Mouse (Mus musculus) MEL (cell line): ENCODE results near the gene Epb41l1. TPM values are rescaled to one million over a fixed set of nuclear protein-coding genes. Genes with fewer than 3 reads are reported as not detected.

Source experiments
- DNase-seq: peaks from one replicate; pipeline ENCODE4 v3.0.0; 2011; ENCODE audit warnings: low read depth, low spot score
- H3K27ac ChIP-seq: 2 replicates; pipeline ENCODE4 v1.5.1; 2012; ENCODE audit warnings: low read depth, mild to moderate bottlenecking, control low read depth, low read length, moderate library complexity; ENCODE audit not compliant: control insufficient read depth
- H3K27me3 ChIP-seq, 2 experiments: fragments of 150-350 bp in 1 of 2; sonication (generic) in 1 of 2; 2 replicates each; pipeline ENCODE4 v1.6.1; 2012; ENCODE audit warnings: low read length in 2 of 2, mild to moderate bottlenecking in 2 of 2, improper control_type of control experiment in 1 of 2, moderate library complexity in 1 of 2; ENCODE audit not compliant: insufficient read depth in 2 of 2, control insufficient read depth in 1 of 2
- H3K36me3 ChIP-seq, 2 experiments: 2 replicates each; pipeline ENCODE4 v1.6.1; 2012 to 2014; ENCODE audit warnings: low read length in 2 of 2, improper control_type of control experiment in 1 of 2, inconsistent platforms in 1 of 2, mild to moderate bottlenecking in 1 of 2; ENCODE audit not compliant: insufficient read depth in 2 of 2, control insufficient read depth in 1 of 2
- H3K4me1 ChIP-seq, 2 experiments: fragments of 150-350 bp in 1 of 2; sonication (generic) in 1 of 2; 2 replicates each; pipeline ENCODE4 v1.6.1; 2012; ENCODE audit warnings: low read length in 2 of 2, improper control_type of control experiment in 1 of 2, mild to moderate bottlenecking in 1 of 2; ENCODE audit not compliant: insufficient read depth in 2 of 2, control insufficient read depth in 1 of 2
- H3K4me3 ChIP-seq, 2 experiments: fragments of 150-350 bp in 1 of 2; sonication (generic) in 1 of 2; 2 replicates each; pipeline ENCODE4 v1.5.1; 2012; ENCODE audit warnings: low read depth in 2 of 2, low read length in 2 of 2, mild to moderate bottlenecking in 2 of 2, moderate library complexity in 2 of 2, control low read depth in 1 of 2, improper control_type of control experiment in 1 of 2; ENCODE audit not compliant: control insufficient read depth in 1 of 2, insufficient read depth in 1 of 2
- H3K79me2 ChIP-seq: 2 replicates; pipeline ENCODE4 v1.6.1; 2012; ENCODE audit warnings: mild to moderate bottlenecking, low read length, moderate library complexity; ENCODE audit not compliant: control insufficient read depth, poor library complexity, insufficient read depth
- H3K9ac ChIP-seq: 2 replicates; pipeline ENCODE4 v1.6.1; 2012; ENCODE audit warnings: low read depth, mild to moderate bottlenecking, control low read depth, low read length, moderate library complexity; ENCODE audit not compliant: control insufficient read depth, poor library complexity, severe bottlenecking
- H3K9me3 ChIP-seq: fragments of 150-350 bp; sonication (generic); replicated peaks from 2 replicates; pipeline ENCODE4 v1.6.1; 2012; ENCODE audit warnings: mild to moderate bottlenecking, low read length, improper control_type of control experiment, moderate library complexity; ENCODE audit not compliant: insufficient read depth
- CHD1 ChIP-seq: IDR thresholded peaks from 2 replicates; pipeline ENCODE4 v1.6.1; 2012; ENCODE audit warnings: low read depth, mild to moderate bottlenecking, inconsistent platforms, low read length, improper control_type of control experiment
- CTCF ChIP-seq, 3 experiments: IDR thresholded peaks in 2 of 3; conservative IDR thresholded peaks in 1 of 3; 2 replicates each; pipeline ENCODE4 v1.5.1; 2011 to 2012; ENCODE audit warnings: low read length in 3 of 3, low read depth in 2 of 3, mild to moderate bottlenecking in 2 of 3, improper control_type of control experiment in 1 of 3, inconsistent platforms in 1 of 3, mixed read lengths in 1 of 3, moderate library complexity in 1 of 3; ENCODE audit not compliant: control insufficient read depth in 1 of 3, insufficient read depth in 1 of 3, poor library complexity in 1 of 3, severe bottlenecking in 1 of 3
- E2F4 ChIP-seq: IDR thresholded peaks from 2 replicates; pipeline ENCODE4 v1.6.1; 2011; ENCODE audit warnings: low read depth, low read length, improper control_type of control experiment, borderline replicate concordance
- ELF1 ChIP-seq: IDR thresholded peaks from 2 replicates; pipeline ENCODE4 v1.6.1; 2014; ENCODE audit warnings: low read depth, mild to moderate bottlenecking, inconsistent platforms, low read length, improper control_type of control experiment, moderate library complexity
- GABPA ChIP-seq: IDR thresholded peaks from 2 replicates; pipeline ENCODE4 v1.6.1; 2012; ENCODE audit warnings: low read depth, mild to moderate bottlenecking, inconsistent platforms, low read length, improper control_type of control experiment, moderate library complexity
- HCFC1 ChIP-seq: IDR thresholded peaks from 2 replicates; pipeline ENCODE4 v1.6.1; 2012; ENCODE audit warnings: low read depth, mild to moderate bottlenecking, inconsistent platforms, low read length, improper control_type of control experiment, moderate library complexity
- MAX ChIP-seq: IDR thresholded peaks from 2 replicates; pipeline ENCODE4 v1.6.1; 2011; ENCODE audit warnings: low read length, improper control_type of control experiment
- MAZ ChIP-seq: IDR thresholded peaks from 2 replicates; pipeline ENCODE4 v1.6.1; 2012; ENCODE audit warnings: low read depth, mild to moderate bottlenecking, inconsistent platforms, low read length, improper control_type of control experiment
- MXI1 ChIP-seq: IDR thresholded peaks from 2 replicates; pipeline ENCODE4 v1.6.1; 2011; ENCODE audit warnings: mild to moderate bottlenecking, low read depth, low read length, improper control_type of control experiment
- MYB ChIP-seq: IDR thresholded peaks from 2 replicates; pipeline ENCODE4 v1.6.1; 2011; ENCODE audit warnings: mild to moderate bottlenecking, low read depth, low read length, improper control_type of control experiment
- MYC ChIP-seq: IDR thresholded peaks from 2 replicates; pipeline ENCODE4 v1.6.1; 2011; ENCODE audit warnings: low read depth, mild to moderate bottlenecking, low read length, improper control_type of control experiment, moderate library complexity
- NELFE ChIP-seq: IDR thresholded peaks from 2 replicates; pipeline ENCODE4 v1.6.1; 2011; ENCODE audit warnings: low read depth, low read length, improper control_type of control experiment
- NRF1 ChIP-seq: IDR thresholded peaks from 2 replicates; pipeline ENCODE4 v1.6.1; 2014; ENCODE audit warnings: low read depth, mild to moderate bottlenecking, inconsistent platforms, low read length, improper control_type of control experiment, moderate library complexity; ENCODE audit not compliant: poor library complexity, insufficient read depth, severe bottlenecking
- POLR2A ChIP-seq, 2 experiments: IDR thresholded peaks; 2 replicates each; pipeline ENCODE4 v1.6.1; 2011 to 2012; ENCODE audit warnings: low read length in 2 of 2, mild to moderate bottlenecking in 2 of 2, control low read depth in 1 of 2, improper control_type of control experiment in 1 of 2, low read depth in 1 of 2, moderate library complexity in 1 of 2; ENCODE audit not compliant: control insufficient read depth in 1 of 2, insufficient read depth in 1 of 2, poor library complexity in 1 of 2
- POLR2AphosphoS2 ChIP-seq: IDR thresholded peaks from 2 replicates; pipeline ENCODE4 v1.6.1; 2011; ENCODE audit warnings: low read length, improper control_type of control experiment
- RAD21 ChIP-seq: IDR thresholded peaks from 2 replicates; pipeline ENCODE4 v1.6.1; 2011; ENCODE audit warnings: mild to moderate bottlenecking, low read depth, low read length, improper control_type of control experiment
- RCOR1 ChIP-seq: IDR thresholded peaks from 2 replicates; pipeline ENCODE4 v1.6.1; 2012; ENCODE audit warnings: low read depth, mild to moderate bottlenecking, inconsistent platforms, low read length, improper control_type of control experiment
- SIN3A ChIP-seq: IDR thresholded peaks from 2 replicates; pipeline ENCODE4 v1.6.1; 2012; ENCODE audit warnings: low read length, improper control_type of control experiment, inconsistent platforms
- SMC3 ChIP-seq: IDR thresholded peaks from 2 replicates; pipeline ENCODE4 v1.6.1; 2011; ENCODE audit warnings: low read depth, low read length, improper control_type of control experiment
- TAL1 ChIP-seq: IDR thresholded peaks from 2 replicates; pipeline ENCODE4 v1.6.1; 2012; ENCODE audit warnings: mild to moderate bottlenecking, inconsistent platforms, low read length, moderate library complexity, mixed read lengths
- TBP ChIP-seq: IDR thresholded peaks from 2 replicates; pipeline ENCODE4 v1.8.0; 2011; ENCODE audit warnings: low read depth, low read length, improper control_type of control experiment
- UBTF ChIP-seq: IDR thresholded peaks from 2 replicates; pipeline ENCODE4 v1.6.1; 2012; ENCODE audit warnings: low read depth, mild to moderate bottlenecking, inconsistent platforms, low read length, improper control_type of control experiment, moderate library complexity, borderline replicate concordance; ENCODE audit not compliant: insufficient read depth
- USF1 ChIP-seq: IDR thresholded peaks from 2 replicates; pipeline ENCODE4 v1.6.1; 2014; ENCODE audit warnings: low read depth, mild to moderate bottlenecking, inconsistent platforms, low read length, improper control_type of control experiment, moderate library complexity
- USF2 ChIP-seq, 2 experiments: IDR thresholded peaks; 2 replicates each; pipeline ENCODE4 v1.6.1; 2011 to 2012; ENCODE audit warnings: improper control_type of control experiment in 2 of 2, low read length in 2 of 2, borderline replicate concordance in 1 of 2, inconsistent platforms in 1 of 2, low read depth in 1 of 2, mild to moderate bottlenecking in 1 of 2; ENCODE audit not compliant: insufficient read depth in 1 of 2
- ZMIZ1 ChIP-seq: IDR thresholded peaks from 2 replicates; pipeline ENCODE4 v1.6.1; 2012; ENCODE audit warnings: low read depth, mild to moderate bottlenecking, inconsistent platforms, low read length, improper control_type of control experiment, moderate library complexity
- ZNF384 ChIP-seq: IDR thresholded peaks from 2 replicates; pipeline ENCODE4 v1.6.1; 2012; ENCODE audit warnings: low read depth, mild to moderate bottlenecking, inconsistent platforms, low read length, improper control_type of control experiment
- polyA plus RNA-seq, 2 experiments: library from polyadenylated mRNA; stranded (reverse) in 1 of 2; unstranded in 1 of 2; fragments of >175 nt in 1 of 2; fragments of >200 nt in 1 of 2; gene quantifications; 2 replicates each; pipeline versions ENCODE4 v1.2.1 to v1.2.4; 2012; ENCODE audit warnings: low replicate concordance in 2 of 2, low read depth in 1 of 2; ENCODE audit not compliant: insufficient read length in 2 of 2, insufficient read depth in 1 of 2, missing spikeins in 1 of 2
- total RNA-seq: library from RNA; depleted of rRNA; stranded (reverse); fragments of 300-350 nt; gene quantifications from 2 replicates; pipeline ENCODE4 v1.2.3, GENCODE M21; 2012

Epb41l1 gene
- total and polyA plus RNA-seq, 3 experiments, result 1.5 to 7.3 TPM; not detected in 1

GRCm38 (mm10) chr2:156415674-156416073 is 5.0 kb upstream of the Epb41l1 start:
- H3K36me3 ChIP-seq, result peaks cover 0 to 8% of the 10 kb centered on the region in 2 experiments; a peak in 2 of 4 replicates
- H3K79me2 ChIP-seq, result no peaks in the 10 kb centered on the region
- H3K9ac ChIP-seq, result no peak overlapping the region
- H3K4me1 ChIP-seq, result peaks cover 2 to 23% of the 10 kb centered on the region in 2 experiments; a peak in 3 of 4 replicates
- DNase-seq, result no peak
- H3K27ac ChIP-seq, result no peak overlapping the region
- TF ChIP-seq ELF1 (no peak), USF2 (IDR thresholded peaks at IDR 0.05; ENCODE audit: borderline replicate concordance in 1 of 2, insufficient read depth in 1 of 2, low read depth in 1 of 2, low read length in 2 of 2) (no peak), GABPA (no peak), POLR2A (IDR thresholded peaks at IDR 0.05; ENCODE audit: control insufficient read depth in 1 of 2, insufficient read depth in 1 of 2, low read depth in 1 of 2, low read length in 2 of 2, poor library complexity in 1 of 2) (no peak), NRF1 (no peak), NELFE (no peak), RAD21 (no peak), ZMIZ1 (no peak), UBTF (no peak), CHD1 (no peak), MYB (no peak), POLR2AphosphoS2 (no peak), RCOR1 (no peak), MAX (no peak), SIN3A (no peak)
- peaks cover 0 to 3% of the 10 kb centered on the region in 2 experiments; a peak in 1 of 4 replicates for H3K27me3 ChIP-seq
- H3K9me3 ChIP-seq, result no peaks in the 10 kb centered on the region
- no peak overlapping the region for H3K4me3 ChIP-seq

GRCm38 (mm10) chr2:156417194-156417593 is 3.5 kb upstream of the Epb41l1 start:
- Histone ChIP-seq H3K36me3 (peaks cover 0 to 8% of the 10 kb centered on the region in 2 experiments; a peak in 2 of 4 replicates), H3K4me1 (peaks cover 2 to 23% of the 10 kb centered on the region in 2 experiments; a peak in 3 of 4 replicates), H3K27me3 (peaks cover 0 to 3% of the 10 kb centered on the region in 2 experiments; a peak in 2 of 4 replicates), H3K9ac (no peak overlapping the region), H3K79me2 (no peaks in the 10 kb centered on the region), H3K9me3 (no peaks in the 10 kb centered on the region), H3K27ac (no peak overlapping the region), H3K4me3 (no peak overlapping the region)
- DNase-seq, result peak; percentile 47
- TF ChIP-seq ZNF384 (no peak), MAZ (no peak), USF1 (no peak), TBP (no peak), SMC3 (no peak), MYC (no peak), HCFC1 (no peak), CTCF (IDR thresholded peaks at IDR 0.05 in 2 of 3, conservative IDR thresholded peaks at IDR 0.05 in 1 of 3; ENCODE audit: control insufficient read depth in 1 of 3, insufficient read depth in 1 of 3, low read depth in 2 of 3, low read length in 3 of 3, poor library complexity in 1 of 3, severe bottlenecking in 1 of 3) (no peak), MXI1 (no peak), TAL1 (no peak), SIN3A (no peak), E2F4 (no peak)
